ENCODE assay signal across 9 mouse cellular contexts in genomic region chr15:25440991-25441867, GRCm38 (mm10). TPM values are rescaled to one million over a fixed set of nuclear protein-coding genes. Genes with fewer than 3 reads are reported as not detected.
A peak's percentile ranks its signal among the peaks of the same experiment; 100 is the strongest.
DNase-seq lines count a peak whose midpoint lies in the region; ATAC-seq lines count a peak whose summit lies in the region.
"Had no signal": no experiment of that assay in that cellular context is flagged by ENCODE, and none has a peak within 500 bp of the region (broad histone marks: within the 10 kb centered on the region; RNA-seq: fewer than 3 reads in every experiment).

No protein-coding gene starts in this region.

- no peak overlapping the region for H3K4me3 ChIP-seq in intestine, embryonic 15.5 days (replicated peaks)
- H3K4me3 ChIP-seq in limb, embryonic 15.5 days, result peak overlapping the region; percentile 18
- H3K4me3 ChIP-seq in midbrain, embryonic 14.5 days (replicated peaks; ENCODE audit: low read depth, low read length), result no peak overlapping the region
- peak overlapping the region; percentile 22; the same call in 1 of the 2 replicates for H3K4me3 ChIP-seq in stomach, embryonic 15.5 days (replicated peaks)
- H3K4me3 ChIP-seq: erythroblast, embryonic 14.5 days had no signal

- H3K27ac ChIP-seq in intestine, embryonic 15.5 days, result no peak overlapping the region
- no peak overlapping the region for H3K27ac ChIP-seq in limb, embryonic 15.5 days
- no peak overlapping the region for H3K27ac ChIP-seq in midbrain, embryonic 14.5 days (replicated peaks; ENCODE audit: low read depth, low read length)
- H3K27ac ChIP-seq in stomach, embryonic 15.5 days, result no peak overlapping the region

- WGBS in intestine, embryonic 15.5 days, result 19% methylated on average over 24 of the region's 24 CpGs
- 16% methylated on average over 24 of the region's 24 CpGs for WGBS in limb, embryonic 15.5 days
- WGBS in midbrain, embryonic 14.5 days, result 21% methylated on average over 24 of the region's 24 CpGs
- 20% methylated on average over 24 of the region's 24 CpGs for WGBS in stomach, embryonic 15.5 days

- H3K4me2 ChIP-seq in intestine, embryonic 15.5 days (replicated peaks), result peak overlapping the region; percentile 48
- H3K4me2 ChIP-seq in limb, embryonic 15.5 days, result peak overlapping the region; percentile 41
- peak overlapping the region; percentile 30 for H3K4me2 ChIP-seq in midbrain, embryonic 14.5 days (ENCODE audit: low read length)
- peak overlapping the region; percentile 49 for H3K4me2 ChIP-seq in stomach, embryonic 15.5 days

- peaks cover 9% of the 10 kb centered on the region; the same call in 1 of the 2 replicates for H3K4me1 ChIP-seq in intestine, embryonic 15.5 days (replicated peaks)
- H3K4me1 ChIP-seq in limb, embryonic 15.5 days, result peaks cover 8% of the 10 kb centered on the region
- H3K4me1 ChIP-seq in midbrain, embryonic 14.5 days (ENCODE audit: control insufficient read depth, insufficient read depth, low read length), result 0 out of 2 replicates have a peak, but pooled peaks cover 17% of the 10 kb centered on the region
- peaks cover 8% of the 10 kb centered on the region; the same call in 1 of the 2 replicates for H3K4me1 ChIP-seq in stomach, embryonic 15.5 days

- 0 out of 2 replicates have a peak, but pooled peaks cover 3% of the 10 kb centered on the region for H3K27me3 ChIP-seq in intestine, embryonic 15.5 days (replicated peaks)
- 0 out of 2 replicates have a peak, but pooled peaks cover 3% of the 10 kb centered on the region for H3K27me3 ChIP-seq in limb, embryonic 15.5 days
- no peaks in the 10 kb centered on the region for H3K27me3 ChIP-seq in midbrain, embryonic 14.5 days (ENCODE audit: control insufficient read depth, insufficient read depth, low read length)
- 0 out of 2 replicates have a peak, but pooled peaks cover 7% of the 10 kb centered on the region for H3K27me3 ChIP-seq in stomach, embryonic 15.5 days (replicated peaks)

- no peak overlapping the region for H3K9ac ChIP-seq in intestine, embryonic 15.5 days
- no peak overlapping the region for H3K9ac ChIP-seq in limb, embryonic 15.5 days
- no peak overlapping the region for H3K9ac ChIP-seq in midbrain, embryonic 14.5 days (replicated peaks; ENCODE audit: low read length)
- no peak overlapping the region for H3K9ac ChIP-seq in stomach, embryonic 15.5 days

- DNase-seq in 3134 (ENCODE audit: extremely low read depth, insufficient read length, low spot score), result peak; percentile 59
- DNase-seq in T-cell, adult 2 months (ENCODE audit: low spot score), result peak; percentile 54
- DNase-seq in gastrocnemius, postnatal 4 days (ENCODE audit: low spot score in 2 of 2), result peak; percentile 43 to 68
- peak; percentile 87 for DNase-seq in midbrain, embryonic 14.5 days

- no peaks in the 10 kb centered on the region for H3K9me3 ChIP-seq in intestine, embryonic 15.5 days
- H3K9me3 ChIP-seq in limb, embryonic 15.5 days, result no peaks in the 10 kb centered on the region
- no peaks in the 10 kb centered on the region for H3K9me3 ChIP-seq in midbrain, embryonic 14.5 days (ENCODE audit: control insufficient read depth, low read length)
- no peaks in the 10 kb centered on the region for H3K9me3 ChIP-seq in stomach, embryonic 15.5 days

- no peaks in the 10 kb centered on the region for H3K36me3 ChIP-seq in intestine, embryonic 15.5 days
- no peaks in the 10 kb centered on the region for H3K36me3 ChIP-seq in limb, embryonic 15.5 days
- H3K36me3 ChIP-seq in midbrain, embryonic 14.5 days (ENCODE audit: control insufficient read depth, insufficient read depth, low read length), result no peaks in the 10 kb centered on the region
- H3K36me3 ChIP-seq in stomach, embryonic 15.5 days, result no peaks in the 10 kb centered on the region

- ATAC-seq in common myeloid progenitor, adult 5-6 weeks (replicated peaks; ENCODE audit: low read depth, poor library complexity, severe bottlenecking), result peak; percentile 78
- no peak for ATAC-seq in intestine, embryonic 15.5 days
- ATAC-seq in limb, embryonic 15.5 days (ENCODE audit: insufficient number of reproducible peaks, low FRiP score, low TSS enrichment, low read depth), result no peak
- no peak for ATAC-seq in midbrain, embryonic 14.5 days (ENCODE audit: low FRiP score, low TSS enrichment)
- ATAC-seq in stomach, embryonic 15.5 days (ENCODE audit: insufficient read depth, low FRiP score, low read depth), result no peak

RNA-seq across cellular contexts. Expression of gene Basp1, which starts 27.7 kb away (rescaled TPM):
- 18.6 and 22.4 TPM in 2 replicates for total RNA-seq in common myeloid progenitor, adult 5-6 weeks (2017)
- 10 to 100 TPM; 49.3 to 54.5 TPM for total RNA-seq in gastrocnemius, postnatal 4 days (2021)
- 26.6 and 32.7 TPM in 2 replicates for polyA plus RNA-seq in intestine, embryonic 15.5 days (2015; fragmentation: Nextera tagmentation; extraction: Ambion mirVana)
- polyA plus RNA-seq in limb, embryonic 15.5 days (2015; fragmentation: Nextera tagmentation; extraction: Ambion mirVana), result 34.2 and 41.9 TPM in 2 replicates
- 227 and 382 TPM in 2 replicates for polyA plus RNA-seq in midbrain, embryonic 14.5 days (2014; fragmentation: Nextera tagmentation; extraction: Ambion mirVana)
- polyA plus RNA-seq in stomach, embryonic 15.5 days (2015; fragmentation: Nextera tagmentation; extraction: Ambion mirVana), result 40.8 and 43.4 TPM in 2 replicates

Comparison
In these comparisons a context has a peak if more than half of its experiments do, and no peak if none do; other contexts are left out.
1. H3K4me3 ChIP-seq: peak in limb, embryonic 15.5 days (single experiment) and stomach, embryonic 15.5 days (single experiment); none in intestine, embryonic 15.5 days (single experiment) and midbrain, embryonic 14.5 days (single experiment).
2. Peak in every context shown above with its lines, with median percentiles within 50 percentile points of each other: DNase-seq and H3K4me2 ChIP-seq.